Mouse (Mus musculus): ENCODE measurements around the gene Macrod2.

Macrod2 gene

DNA sequence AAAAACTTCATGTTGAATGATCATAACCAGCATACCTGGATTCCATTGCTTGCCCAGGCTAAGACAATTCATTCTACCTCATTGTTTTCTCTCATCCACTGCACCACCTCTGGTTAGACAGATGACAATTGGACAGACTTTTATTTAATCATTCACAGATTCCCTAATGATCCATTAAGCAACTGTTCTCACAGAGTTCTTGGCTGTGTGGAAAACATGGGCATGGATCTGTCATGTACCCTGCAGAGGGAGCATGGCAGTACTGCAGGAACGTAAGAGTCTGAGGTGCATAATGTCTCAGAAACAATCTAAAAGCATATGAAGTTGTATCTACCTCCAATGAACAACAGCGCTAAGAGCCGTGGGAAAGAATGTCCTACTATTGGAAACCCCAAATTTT lies 1110.3 kb downstream of the Macrod2 start:
- DNase-seq (ENCODE audit: low read depth) = no peak

DNA sequence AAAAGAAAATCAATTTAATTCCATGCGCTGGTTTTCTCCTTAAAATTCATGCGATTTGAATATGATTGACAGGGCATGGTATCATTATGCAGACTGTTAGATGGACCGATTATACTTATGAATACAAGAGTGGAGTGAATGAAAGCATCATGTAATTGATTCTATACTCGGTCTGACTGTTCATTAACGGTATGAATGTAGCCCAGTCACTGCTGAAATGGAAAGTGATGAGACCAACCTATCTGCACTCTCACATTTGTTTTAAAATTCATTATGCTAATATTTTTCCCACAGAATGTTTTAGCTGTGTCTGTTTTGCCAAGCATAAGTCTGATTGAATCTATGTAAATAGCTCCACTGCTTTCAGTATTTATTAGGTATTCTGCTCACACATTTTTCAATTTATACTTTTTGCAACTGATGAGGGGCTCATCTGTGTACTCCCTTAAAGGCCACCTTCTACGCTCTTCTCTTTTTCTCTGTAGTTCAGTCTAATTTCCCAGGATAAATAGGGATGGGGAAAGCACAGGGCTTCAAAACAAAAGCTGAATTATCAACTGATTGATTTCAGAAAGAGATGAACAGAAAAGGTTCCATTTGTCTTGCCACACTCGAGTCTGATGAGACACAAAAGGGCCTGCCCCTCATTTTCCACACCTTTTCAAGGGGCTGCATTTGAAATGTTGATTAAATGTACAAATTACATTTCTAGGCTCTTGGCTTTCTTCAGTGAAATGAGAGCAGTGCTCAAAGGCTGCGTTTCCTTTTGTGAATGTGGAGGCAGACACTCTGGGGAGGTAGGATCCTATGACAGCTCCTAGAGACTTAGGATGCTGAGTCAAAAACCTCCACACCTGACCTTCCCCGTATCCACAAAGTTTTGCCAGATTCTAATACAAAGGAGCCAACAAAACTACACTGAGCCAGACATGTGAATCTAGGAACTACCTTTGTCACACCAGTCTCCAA lies 1113.1 kb downstream of the Macrod2 start:
- DNase-seq (ENCODE audit: low read depth) = no peak

DNA sequence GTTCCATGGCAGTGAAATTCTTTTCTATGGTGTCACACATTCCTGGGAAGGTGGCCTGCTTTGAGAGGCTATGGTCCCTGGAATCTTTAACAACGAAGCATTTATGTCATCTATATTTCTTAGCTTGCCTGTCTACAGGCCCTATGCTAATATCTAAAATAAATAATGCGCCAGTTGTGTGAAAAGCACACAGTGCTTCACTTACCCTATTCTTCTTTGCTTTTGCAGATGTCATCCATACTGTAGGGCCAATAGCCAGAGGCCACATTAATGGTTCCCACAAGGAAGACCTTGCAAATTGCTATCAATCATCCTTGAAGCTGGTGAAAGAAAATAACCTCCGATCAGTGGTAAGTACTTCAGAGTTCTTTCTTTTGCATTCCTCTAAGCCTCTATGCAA lies 1119.9 kb downstream of the Macrod2 start:
- DNase-seq (ENCODE audit: low read depth) = no peak

DNA sequence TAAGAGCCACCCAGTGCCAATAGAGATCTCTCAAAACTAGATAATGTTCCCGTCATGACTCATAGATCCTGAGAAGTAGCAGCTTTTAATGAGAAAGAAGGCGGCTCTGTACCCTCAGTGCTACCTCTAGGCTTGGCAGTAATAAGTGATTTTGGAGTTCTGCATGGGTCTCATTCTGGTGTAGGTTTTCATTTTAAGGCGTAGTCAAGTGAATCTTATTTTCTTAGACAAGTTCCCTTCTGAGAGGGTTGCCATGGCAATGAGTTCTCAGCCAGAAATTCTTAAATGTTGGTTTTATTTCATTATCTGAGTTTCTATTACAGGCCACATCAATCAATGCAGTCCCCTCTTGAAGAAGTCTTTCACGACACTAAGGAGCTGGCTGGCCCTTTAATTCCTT lies 1127.0 kb downstream of the Macrod2 start:
- DNase-seq (ENCODE audit: low read depth) = no peak

DNA sequence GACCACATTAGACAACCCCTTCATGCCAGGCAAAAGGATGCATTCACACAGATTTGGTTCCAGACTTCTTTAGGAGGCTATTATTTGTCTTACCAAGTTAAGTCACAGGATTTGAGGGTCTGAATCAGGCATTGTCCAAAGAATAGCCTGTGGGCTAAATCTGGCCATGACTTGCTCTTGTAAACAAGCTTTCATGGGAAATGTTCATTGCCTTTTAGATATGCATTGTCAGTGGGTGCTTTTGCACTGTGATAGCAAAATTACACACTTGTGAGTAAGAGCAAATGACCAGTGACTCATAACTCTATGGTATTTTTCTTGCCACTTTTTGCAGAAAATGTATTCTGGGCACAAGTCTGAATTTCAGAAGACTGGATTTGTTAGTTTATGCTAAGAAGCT lies 1150.8 kb downstream of the Macrod2 start:
- DNase-seq (ENCODE audit: low read depth) = no peak

DNA sequence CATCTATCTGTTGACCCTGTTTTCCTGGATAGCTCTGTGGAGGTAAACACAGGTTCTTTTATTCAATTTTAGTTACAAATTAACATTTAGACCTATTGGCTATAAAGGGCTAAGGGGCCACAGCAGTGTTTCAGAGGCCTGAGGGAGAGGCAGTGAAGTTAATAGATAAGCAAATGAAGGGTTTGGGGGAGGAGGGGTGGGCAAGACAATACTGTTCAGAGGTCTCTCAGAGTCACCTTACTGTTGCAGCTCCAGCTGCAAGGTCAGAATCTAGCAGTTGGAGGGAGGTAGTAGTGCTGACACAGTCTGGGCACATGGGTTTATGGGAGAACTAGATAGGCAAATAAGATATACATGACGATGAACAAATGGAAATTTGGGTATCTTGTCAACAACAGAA lies 1156.6 kb downstream of the Macrod2 start:
- no peak for DNase-seq (ENCODE audit: low read depth)

DNA sequence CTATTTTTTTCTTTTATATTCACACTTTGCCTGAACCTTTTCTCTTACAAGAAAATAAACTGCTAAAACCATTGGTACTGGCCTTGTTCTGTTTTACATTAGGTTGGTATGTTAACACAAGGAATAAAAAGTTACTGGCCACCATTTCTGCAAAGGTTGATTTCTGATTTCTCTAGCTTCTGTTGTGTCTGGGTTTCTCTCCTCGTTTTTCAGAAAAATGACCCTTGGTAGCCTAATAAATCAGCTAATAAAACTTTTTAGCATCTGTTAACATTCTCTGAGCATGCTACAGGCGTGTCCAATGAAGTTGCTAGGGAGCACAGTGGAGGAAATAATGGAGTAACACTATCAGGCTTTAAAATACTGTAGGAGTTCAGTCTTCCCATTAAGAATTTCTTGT lies 1161.6 kb downstream of the Macrod2 start:
- no peak for DNase-seq (ENCODE audit: low read depth)

DNA sequence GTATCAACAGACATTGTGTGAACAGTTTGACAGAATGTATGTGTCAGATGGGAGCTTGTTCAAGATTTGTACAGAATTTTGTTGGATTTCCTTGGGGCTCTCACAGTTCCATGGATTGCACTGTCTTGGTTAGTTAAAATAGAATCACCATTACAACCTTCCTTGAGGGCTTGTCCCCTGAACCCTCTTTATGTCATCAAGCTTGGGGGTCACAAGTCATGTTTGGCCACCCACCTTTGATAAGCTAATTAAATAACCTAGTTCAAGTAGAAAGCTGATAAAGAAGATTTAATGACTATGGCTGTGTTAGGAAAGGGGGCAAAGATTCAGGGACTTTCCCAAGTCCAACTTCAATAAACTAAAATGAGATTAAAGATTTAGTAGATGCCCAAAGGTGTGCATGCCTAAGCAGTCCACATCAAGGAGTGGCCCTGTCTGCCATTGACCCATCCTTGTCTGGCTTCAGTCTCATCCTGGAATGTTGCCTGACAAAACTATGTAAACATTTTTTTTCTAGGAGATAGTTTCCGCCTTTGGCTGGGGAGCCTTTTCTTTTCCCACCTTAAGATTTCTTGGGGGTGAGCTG lies 1163.2 kb downstream of the Macrod2 start:
- no peak for DNase-seq (ENCODE audit: low read depth)

DNA sequence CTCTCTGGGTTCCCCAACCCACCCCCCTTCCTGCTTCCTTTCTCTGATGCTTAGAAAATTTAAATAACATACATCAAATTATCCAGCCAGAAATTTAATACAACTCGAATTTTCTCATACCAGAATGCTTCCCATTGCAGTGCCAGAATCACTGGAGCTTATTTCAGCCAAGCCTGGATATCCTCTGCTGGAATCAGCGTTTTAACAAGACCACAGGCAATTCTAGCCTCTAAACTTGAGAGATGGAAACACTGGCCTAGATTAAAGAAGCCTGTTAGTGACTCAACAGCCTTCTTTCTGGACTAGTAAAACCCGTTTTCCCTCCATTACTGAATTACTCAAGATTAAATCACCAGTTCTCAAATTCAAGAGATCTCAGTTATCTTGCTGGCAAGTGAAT lies 1170.9 kb downstream of the Macrod2 start:
- DNase-seq (ENCODE audit: low read depth) = no peak

DNA sequence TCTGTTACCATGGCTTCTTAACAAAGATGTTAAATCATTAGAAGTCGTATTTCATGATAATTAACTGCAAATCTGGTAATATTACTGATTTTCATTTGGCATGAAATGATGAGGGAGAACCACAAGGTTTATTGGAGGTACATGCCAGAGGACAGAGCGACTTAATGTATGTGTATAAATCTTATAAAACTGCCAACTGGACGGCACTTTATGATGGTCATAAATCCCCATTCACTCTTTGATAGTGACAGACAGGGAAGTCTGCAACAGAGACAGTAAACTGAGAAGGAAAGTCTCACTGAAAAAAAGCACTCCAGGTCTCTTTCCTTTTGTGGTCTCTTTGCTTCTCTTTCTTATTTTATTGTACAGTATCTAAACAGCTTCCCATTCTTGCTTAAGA lies 1176.3 kb downstream of the Macrod2 start:
- no peak for DNase-seq (ENCODE audit: low read depth)

DNA sequence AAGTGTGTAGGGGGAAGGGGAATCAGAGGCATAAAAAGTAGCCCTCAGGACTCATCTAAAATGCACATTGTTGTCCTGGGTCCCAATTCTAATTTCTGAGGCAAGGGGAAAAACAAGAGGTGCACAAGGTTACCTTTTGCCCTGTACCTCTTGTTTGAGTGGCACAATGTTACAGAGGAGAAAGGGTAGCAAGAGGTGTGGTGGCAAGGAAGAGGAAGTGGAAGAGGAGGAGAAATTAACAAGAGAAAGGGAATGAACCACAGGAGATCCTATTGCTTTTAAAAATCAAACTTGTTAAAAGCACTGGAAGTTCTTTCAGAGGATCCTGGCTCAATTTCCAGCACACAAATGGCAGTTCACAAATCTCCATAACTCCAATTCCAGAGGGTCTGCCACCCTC lies 1183.1 kb downstream of the Macrod2 start:
- no peak for DNase-seq (ENCODE audit: low read depth)

DNA sequence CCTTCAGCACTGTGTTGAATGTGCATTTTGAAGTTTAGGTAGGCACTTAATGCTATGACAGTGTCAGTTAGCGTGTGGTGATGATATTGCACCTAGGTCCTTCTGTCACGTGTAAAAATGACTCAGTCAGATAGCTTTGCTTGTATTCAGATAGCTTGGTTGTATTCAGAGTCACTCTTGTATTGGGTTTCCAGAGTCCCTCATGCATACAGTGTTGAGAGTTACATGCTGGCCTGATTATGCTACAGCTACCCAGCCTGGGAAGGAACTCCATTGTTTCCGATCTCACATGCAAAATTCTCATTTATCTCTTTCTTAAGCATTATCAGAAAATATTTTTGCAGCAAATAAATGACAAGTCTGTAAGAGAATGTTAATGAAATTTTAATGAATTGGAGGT lies 1187.3 kb downstream of the Macrod2 start:
- no peak for DNase-seq (ENCODE audit: low read depth)

DNA sequence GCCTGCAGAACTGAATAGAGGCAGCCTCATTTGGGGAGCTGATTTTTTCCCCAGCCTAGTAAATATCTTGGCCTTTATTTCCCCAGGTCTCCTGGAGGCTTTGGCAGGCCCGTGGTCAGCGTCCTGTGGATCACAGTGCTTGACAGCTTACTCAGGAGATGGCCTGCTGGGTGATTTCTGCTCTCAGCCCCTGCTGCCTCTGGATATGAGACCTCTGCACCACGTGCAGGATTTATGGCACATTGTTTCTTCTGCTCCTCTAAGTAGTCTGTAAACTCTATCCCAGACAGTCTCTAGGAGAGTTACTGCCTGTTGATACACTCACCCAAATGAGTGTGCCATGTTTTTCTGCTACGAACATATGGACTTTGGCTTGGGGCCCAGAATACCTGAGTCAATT lies 1187.8 kb downstream of the Macrod2 start:
- DNase-seq (ENCODE audit: low read depth) = no peak

DNA sequence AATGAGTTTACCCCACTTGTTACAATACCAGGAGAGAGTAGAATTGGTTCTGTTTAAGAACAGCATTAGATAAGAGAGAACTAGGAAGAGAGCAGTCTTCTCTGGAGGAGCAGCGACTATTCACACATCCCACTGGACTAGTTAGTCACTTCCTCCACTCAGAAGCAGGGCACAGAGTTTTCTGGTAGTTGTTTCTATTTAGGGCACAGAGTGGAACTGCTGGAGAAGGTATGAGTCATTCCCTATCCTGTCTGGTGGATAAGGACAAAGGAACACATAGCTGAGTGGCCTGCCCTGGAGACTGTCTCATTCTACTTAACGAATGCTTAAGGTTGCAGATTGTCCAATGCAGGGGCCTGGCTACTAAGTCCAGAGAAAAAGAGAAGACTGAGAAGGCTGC lies 1192.2 kb downstream of the Macrod2 start:
- DNase-seq (ENCODE audit: low read depth) = no peak

DNA sequence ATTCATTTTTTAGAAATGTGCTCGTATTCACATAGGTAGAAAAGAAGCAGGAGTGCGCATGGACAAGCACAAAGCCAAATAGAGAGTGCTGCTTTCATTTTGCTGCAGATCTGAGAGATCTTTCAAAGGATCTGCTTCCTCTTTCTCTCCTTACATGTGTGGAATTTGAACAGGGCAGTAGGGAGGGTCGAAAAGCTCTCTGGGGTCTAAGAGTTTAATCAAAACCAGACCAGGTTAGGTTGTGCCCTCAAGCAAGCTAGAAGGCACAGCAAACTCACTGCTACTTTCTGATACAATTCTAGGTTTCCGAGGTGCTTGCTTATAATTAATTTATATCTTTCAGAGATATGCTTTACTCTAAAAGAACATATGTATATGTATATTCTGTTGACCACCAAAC lies 1196.2 kb downstream of the Macrod2 start:
- no peak for DNase-seq (ENCODE audit: low read depth)

DNA sequence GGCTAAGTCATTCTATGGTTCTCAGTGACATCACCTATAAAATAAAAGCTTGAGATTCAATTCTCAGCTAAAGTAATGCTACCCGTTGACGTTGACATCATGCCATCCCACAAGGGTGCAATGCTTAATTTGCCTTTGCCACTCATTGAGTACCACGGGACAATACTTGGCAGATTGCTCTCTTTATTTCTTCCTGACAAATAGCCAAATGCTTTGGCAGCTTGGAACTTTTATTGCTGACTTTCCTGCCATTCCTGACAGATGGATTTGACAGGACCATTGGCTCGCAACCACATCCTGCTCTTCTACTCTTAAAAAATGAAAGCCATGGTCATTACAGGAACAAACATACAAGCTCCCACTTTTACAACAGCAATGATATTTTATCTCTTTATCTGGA lies 1199.7 kb downstream of the Macrod2 start:
- no peak for DNase-seq (ENCODE audit: low read depth)

DNA sequence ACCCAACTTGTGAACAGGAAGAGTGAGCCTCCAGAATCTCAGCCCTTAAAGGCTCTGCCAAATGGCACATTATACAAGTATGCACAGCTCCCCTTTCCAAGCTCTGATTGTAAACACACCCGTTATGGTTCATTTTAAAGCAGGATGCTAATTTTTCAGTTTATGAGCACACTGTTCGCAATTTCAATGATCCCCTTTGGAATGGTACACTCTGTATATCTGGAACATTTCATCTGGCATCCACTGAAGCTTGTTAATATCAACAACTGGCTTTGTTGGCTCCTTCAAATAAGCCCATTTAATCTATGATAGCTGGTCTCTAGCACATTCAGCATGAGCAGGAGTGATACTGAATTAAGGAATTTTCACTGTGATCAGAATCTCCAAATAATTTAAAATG lies 1222.6 kb downstream of the Macrod2 start:
- DNase-seq (ENCODE audit: low read depth) = no peak

DNA sequence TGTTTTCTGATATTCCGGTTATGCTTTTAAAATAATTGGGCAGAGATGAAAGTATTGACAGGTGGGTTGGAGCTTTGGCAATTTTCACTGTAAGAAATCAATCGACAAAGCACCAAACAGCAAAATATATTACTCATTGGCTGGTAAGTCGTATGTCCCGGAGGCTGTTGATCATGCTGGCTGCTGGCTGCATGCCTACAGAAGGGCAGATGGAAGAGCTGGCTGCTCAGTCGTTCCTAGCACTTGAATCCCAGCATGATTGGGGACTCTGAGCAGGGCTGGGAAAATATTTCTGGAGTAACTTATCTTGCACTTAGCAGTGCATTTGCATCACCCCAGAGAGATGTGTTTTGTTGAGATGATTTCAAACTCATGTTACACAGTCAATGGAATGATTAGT lies 1223.1 kb downstream of the Macrod2 start:
- DNase-seq (ENCODE audit: low read depth) = no peak

DNA sequence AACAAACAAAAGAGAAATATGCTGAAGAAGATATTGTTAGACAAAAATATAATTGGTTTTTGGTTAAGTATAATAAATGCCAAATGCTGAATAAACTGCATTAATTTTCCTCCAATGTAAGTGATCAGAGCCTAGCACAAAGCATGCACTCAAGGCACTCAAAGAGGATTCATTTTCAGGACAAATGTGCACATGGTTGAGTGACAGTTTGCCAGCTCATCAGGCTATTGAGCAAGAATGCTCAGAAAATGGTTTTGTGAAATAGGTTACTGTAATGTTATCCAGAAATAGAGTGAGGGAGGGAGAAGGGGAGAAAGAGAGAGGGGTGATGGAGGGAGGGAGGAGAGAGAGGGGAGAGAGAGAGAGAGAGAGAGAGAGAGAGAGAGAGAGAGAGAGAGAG lies 1268.9 kb downstream of the Macrod2 start:
- DNase-seq (ENCODE audit: low read depth) = no peak

DNA sequence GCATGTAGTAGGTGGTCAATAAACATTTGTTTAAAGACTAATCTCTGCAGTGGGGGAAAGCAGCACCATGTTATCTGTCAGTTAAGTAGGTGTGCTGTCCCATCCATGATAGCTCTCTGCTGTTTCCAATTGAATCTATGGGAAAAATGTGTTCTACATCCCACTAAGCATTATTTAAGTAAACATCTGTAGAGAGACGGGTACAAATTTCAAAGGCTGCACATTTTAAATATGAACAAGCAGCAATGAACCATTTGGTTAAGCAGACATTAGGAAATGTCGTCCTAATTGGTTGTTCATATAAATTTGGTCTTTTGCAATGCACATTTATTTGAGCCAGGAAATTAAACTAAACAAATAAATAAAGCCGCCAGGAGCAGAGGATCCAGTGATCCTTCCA lies 1277.7 kb downstream of the Macrod2 start:
- no peak for DNase-seq (ENCODE audit: low read depth)

DNA sequence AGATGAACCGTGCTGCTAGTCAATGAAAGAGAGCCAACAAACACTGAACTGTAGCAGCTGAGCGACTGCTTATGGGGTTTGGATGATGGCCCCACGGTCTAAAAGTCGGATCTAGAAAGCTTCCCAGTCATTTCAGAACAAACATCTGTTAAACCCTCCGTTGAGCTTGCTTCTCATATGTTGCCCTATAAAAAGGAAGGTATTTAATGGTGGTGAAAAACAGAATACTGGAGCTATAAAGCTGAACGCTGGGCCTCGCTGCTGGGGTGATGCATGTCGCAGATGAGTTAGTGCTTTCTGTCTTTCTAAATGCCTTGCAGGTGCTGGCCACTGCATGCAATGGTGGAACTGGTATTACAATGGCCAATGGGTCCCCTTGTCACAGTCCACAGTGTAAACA lies 1278.3 kb downstream of the Macrod2 start:
- DNase-seq (ENCODE audit: low read depth) = no peak

DNA sequence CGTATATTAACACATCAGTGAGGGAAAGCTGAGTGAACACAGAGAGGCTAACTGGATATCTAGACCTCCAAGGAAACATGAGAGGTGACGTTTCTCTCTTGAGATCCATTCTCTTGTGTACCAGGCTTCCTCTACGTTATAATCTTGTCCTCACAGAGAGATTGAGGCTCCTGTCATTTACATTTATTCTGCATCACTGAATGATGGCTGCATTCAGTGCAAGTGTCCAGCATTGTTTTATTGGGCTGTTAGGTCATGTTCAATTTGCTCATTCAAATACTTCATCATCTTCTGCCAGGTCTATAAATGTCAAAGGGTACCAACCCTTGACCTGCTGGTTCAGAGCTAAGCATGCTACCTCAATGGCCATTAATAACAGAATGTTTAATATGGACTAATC lies 1302.4 kb downstream of the Macrod2 start:
- no peak for DNase-seq (ENCODE audit: low read depth)

DNA sequence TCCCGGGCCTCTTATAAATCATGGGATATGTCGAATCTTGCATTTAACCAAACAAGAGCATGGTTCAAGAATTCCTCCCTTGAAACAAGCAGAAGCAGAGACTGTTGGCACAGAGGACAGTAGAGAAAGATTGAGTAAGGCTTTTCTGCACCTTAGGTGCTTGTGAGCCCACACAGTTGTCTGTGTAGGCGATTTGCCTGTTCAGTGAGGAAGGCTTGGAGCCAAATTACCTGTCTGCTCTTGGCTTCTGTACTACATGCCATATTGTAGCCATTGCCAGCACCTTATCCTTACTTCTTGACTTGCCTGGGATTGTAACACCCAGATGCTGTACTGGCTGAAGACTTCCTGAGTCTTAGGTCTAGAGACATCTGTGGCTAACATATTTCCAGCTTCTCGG lies 1303.2 kb downstream of the Macrod2 start:
- no peak for DNase-seq (ENCODE audit: low read depth)

Measured in induced T-regulatory cell, adult 2 months (primary cell).